Mouse (Mus musculus): ENCODE data around the gene Slc26a6.

Slc26a6 gene

DNA sequence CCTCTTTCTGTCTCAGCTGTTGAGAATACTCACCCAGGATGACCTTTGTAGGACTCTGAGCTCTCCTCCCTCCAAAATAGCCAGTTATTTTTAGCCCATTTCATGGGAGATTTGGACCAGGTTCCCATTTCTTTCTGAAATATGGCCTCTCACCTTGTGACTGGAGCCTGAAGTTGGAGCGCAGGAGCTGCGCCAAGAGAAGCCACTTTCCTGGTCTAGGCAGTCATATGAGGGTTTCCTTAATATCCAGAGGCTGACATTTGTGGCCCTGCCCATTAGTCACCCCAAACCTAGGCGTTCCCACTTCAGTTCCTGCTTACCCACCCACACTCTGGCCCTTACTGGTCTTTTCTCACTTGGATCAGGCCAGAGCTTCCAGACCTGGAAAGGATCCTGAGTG lies at the start of gene Slc26a6:
Gene Slc26a6 (plus strand): TSS at position 308 of the 400 bp plus-strand sequence.
- no peak for DNase-seq (ENCODE audit: extremely low read depth, insufficient read length, low spot score)

DNA sequence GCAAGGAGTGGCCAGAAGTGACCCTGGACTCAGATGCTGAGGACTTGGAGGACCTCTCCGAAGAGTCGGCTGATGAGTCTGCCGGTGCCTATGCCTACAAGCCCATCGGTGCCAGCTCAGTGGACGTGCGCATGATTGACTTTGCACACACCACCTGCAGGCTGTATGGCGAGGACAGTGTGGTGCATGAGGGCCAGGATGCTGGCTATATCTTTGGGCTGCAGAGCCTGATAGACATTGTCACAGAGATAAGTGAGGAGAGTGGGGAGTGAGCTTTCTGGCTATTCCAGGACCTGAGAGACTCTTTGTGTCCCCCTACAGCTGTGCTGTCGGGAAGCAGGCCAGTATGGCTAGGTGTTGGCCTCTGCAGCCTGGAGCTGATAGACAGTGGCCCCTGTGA lies 47.3 kb upstream of the Slc26a6 start:
- DNase-seq (ENCODE audit: extremely low read depth, insufficient read length, low spot score), result no peak

DNA sequence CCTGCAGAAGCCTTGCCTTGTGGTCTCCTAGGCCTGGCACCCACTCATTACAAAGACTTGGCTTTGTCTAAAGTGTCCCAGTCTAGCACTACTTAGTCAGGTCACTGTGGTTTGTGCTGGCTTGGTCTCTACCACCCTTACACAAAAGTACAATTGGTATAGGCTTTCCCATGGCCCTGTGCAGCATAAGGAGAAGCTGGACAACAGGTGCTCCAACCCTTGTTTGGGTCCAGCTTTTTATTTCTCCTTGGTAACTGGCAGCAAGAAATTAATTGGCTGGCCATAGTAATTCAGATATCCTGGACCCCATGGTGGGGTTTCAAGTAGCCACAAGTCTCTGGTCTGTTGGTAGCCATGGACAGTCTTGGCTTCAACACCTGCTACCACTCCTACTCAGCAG lies 46.7 kb upstream of the Slc26a6 start:
- DNase-seq (ENCODE audit: extremely low read depth, insufficient read length, low spot score), result no peak

DNA sequence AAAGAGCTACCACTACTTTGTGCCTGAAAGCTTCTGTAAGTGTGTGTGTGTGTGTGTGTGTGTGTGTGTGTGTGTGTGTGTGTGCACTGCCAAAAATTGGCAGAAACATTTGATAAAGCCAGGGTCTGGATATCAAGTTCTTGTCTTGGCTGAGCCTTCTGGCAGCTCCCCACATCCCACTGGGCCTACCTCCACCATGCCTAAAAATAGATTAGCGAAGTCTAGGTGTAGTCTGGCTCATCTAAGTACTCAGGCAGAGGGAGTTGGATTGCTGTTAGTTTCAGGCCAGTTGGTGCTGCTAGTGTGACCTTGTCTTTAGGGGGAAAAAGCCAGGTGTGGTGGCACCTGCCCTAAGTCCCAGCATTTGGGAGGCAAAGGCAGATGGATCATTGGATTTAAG lies 46.3 kb upstream of the Slc26a6 start:
- DNase-seq (ENCODE audit: extremely low read depth, insufficient read length, low spot score), result no peak

DNA sequence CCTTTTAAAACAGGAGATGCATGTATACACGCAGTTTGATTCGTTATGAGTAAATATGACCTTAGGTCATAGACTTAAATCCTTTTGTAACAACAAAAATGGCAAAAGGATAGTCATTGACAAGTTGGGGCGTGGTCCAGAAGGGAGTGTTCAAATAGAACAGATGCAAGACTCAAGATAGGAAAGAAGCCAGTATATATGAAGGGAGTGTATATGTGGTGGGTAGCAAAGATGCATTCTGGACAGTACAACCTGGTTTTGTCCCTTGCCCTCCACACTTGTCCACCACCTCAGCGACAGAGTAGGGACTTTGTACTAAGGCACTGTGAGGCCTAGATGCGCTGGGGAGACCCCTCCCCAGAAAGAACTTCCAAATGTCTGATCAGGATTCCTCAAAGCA lies 45.4 kb upstream of the Slc26a6 start:
- DNase-seq (ENCODE audit: extremely low read depth, insufficient read length, low spot score), result no peak

DNA sequence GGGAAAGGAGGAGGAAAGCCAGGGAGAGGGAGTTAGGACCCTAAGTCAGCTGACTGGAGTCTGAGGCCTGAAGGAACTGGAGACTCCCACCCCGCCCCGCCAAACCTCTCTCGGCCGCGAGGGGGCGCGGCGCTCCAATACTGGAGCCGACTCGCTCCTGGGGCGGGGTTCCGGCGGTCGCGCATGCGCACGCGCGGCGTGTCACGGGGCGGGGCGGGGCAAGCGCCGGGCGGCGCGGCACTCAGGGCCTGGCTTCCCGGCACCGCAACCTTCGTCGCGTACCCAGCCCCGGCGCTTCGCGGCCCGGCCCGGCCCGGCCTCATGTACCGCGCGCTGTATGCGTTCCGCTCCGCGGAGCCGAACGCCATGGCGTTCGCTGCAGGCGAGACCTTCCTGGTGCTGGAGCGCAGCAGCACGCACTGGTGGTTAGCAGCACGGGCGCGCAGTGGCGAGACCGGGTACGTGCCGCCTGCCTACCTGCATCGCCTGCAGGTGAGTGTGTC lies 44.9 kb upstream of the Slc26a6 start, which contains the start of gene Nckipsd:
Gene Nckipsd (plus strand): TSS at position 206 of the 503 bp plus-strand sequence.
- DNase-seq (ENCODE audit: extremely low read depth, insufficient read length, low spot score), result peak; percentile 90

DNA sequence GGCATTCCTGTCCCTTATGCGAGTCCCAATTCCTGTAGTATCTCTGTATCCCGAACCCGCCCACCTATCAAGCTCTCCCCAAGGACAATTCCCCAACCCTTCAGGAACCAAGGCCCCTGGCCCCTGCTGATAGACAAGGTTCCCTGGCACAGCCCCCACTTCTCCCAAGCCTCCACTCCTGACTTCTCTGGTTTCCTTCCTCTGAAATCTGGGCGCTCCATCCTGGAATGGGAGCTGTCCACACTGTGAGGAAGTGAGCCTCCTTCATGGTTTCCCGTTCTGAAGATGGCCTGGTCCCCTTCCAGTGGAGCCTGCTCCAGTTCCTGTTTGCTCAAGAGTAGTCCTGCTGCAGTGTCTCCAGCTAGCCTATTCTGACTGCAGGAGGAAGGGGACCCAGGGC lies 43.9 kb upstream of the Slc26a6 start:
- no peak for DNase-seq (ENCODE audit: extremely low read depth, insufficient read length, low spot score)

DNA sequence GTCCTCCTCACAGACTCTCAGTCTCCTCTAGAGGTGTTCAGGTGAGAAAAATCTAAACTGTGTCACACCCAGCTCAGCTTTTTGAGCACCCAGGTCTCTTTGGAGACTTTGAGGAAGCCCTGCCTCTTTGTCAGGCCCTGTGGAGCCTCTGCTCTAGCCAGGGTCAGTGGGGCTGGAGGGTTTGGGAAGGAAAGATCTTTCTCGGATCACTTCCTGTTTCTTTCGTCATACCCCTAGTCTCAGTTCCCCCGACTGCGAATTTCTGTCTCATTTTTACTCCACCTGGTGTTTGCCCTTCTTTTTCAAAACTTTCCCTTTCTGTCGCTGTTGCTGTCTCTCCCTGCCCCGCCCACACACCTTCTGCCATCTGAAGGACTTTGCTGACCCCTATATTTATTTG lies 43.4 kb upstream of the Slc26a6 start:
- DNase-seq (ENCODE audit: extremely low read depth, insufficient read length, low spot score), result no peak

DNA sequence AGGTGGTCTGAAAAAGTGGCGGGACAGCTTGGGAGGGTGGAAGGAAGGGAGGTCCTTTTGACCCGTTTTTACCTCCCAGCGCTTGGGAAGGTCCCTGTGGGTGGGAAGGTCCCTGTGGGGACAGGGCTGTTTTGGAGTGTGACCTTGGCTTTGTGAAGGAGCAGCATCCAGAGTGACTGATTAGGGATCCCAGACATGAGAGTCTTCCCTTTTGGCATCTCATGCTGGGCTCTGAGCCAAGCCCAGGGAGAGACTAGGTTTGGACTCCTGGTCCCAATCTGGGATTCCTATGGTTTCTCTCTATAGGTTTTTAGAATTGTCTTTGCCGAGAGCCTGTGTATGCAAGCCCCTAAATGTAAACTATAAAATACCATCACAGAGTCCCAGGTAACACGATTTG lies 42.6 kb upstream of the Slc26a6 start:
- DNase-seq (ENCODE audit: extremely low read depth, insufficient read length, low spot score), result no peak

DNA sequence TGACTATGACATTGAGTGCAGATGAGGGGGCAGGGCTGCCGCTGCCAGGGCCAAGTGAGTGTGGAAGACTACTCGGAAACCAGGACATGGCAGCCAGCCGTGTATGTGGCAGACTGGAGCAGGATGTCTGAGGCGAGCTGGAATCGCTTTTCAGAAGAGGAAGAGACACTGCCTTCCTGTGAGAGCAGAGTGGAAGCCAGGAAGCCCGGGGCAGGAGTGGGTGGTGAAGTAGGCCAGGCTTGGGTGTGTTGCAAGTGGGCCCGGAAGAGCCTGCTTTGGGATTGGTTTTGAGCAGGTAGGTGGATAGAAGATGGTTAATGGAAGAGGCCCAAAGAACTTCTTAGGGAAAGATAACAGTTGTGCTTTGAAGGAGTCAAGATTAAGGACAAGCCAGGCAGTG lies 37.5 kb upstream of the Slc26a6 start:
- DNase-seq (ENCODE audit: extremely low read depth, insufficient read length, low spot score), result no peak

DNA sequence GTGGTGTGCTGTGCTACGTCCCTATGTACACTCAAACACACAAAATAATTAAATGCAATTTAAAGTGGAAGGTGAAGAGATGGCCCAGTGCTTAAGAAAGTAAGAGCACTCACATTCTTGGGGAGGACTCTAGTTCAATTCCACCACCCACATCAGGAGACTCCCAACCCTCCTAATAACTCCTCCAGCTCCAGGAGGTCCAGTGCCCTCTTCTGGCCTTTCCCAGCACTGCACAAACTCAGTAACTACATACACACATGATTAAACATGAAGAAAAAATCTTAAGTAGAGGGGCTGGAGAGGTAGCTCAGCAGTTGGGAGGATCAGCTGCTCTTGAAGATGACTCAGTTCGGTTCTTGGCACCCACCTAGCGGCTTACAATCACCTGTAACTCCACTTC lies 33.6 kb upstream of the Slc26a6 start:
- DNase-seq (ENCODE audit: extremely low read depth, insufficient read length, low spot score), result no peak

DNA sequence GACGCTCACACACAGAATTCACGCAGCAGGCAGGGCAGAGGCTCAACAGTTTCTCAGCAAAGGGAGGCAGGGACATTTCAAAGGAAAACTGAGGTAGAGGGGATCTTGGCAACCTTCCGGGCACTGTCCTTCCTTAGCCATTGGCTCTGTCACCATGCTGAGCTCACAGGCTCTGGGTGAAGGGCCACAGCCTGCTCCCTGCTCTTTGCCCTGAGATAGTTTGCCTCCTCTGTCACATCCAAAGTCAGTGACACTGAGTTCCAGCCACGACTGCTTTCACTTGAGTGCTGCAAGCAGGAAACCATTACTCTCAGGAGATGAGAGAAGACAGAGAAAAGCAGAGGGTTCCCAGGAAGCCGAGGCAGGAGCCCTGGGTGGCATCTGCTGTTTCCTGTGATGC lies 33.0 kb upstream of the Slc26a6 start:
- no peak for DNase-seq (ENCODE audit: extremely low read depth, insufficient read length, low spot score)

DNA sequence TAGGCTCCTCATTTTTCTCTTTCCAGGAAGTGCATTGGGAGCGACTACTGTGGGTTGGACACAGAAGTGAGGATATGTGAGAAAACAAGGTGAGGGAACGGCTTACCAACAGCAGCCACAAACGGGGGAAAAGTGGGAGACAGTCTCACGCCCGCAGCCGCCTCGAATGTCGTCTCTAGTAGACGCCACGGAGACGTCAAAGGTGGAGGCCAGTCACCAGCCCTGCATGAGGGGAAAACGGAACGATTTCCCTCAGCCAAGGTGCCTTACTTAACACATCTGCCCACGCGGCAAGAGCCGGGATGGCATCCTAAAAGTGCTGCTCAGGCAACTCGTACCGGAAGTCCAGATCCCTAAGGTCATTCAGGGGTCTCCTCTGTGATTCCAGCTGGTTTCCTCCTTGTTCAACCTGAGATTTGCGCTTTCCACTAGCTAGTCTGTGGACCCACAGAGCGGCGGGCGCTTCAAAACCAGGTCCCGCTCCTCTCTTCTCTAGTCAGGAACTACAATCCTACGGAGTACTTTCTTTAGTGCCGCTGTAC lies 28.9 kb upstream of the Slc26a6 start:
- no peak for DNase-seq (ENCODE audit: extremely low read depth, insufficient read length, low spot score)

DNA sequence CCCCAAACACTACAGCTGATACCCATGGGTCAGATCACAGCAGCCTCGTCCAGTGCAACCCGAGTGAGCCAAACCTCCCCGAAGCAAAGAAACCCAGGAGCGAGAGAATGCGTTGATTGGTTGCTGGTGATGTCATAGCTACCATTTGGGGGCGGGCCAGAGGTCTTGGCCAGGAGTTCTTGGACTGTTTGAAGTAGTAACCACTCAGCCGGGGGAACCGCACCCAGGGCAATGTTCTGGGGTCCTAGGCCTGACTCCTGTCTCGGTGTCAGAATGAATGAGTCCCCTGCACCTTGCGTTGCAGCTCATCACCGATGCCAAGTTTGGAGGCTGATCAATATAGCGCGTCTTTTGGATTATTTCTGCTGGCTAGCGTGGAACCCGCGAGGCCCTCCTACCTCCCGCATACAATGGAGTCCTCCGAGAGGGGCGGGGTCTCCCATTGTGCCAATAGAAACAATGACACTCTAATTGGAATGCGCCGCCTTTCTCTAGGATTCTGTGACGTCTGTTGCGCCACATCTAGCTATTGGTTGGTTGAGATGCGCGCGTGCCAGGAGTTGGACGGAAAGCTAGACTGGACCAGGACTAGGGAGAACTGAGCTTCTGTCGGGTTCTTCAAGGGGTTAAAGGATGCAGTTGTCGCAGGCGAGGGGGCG lies 28.2 kb upstream of the Slc26a6 start:
- DNase-seq (ENCODE audit: extremely low read depth, insufficient read length, low spot score), result no peak

DNA sequence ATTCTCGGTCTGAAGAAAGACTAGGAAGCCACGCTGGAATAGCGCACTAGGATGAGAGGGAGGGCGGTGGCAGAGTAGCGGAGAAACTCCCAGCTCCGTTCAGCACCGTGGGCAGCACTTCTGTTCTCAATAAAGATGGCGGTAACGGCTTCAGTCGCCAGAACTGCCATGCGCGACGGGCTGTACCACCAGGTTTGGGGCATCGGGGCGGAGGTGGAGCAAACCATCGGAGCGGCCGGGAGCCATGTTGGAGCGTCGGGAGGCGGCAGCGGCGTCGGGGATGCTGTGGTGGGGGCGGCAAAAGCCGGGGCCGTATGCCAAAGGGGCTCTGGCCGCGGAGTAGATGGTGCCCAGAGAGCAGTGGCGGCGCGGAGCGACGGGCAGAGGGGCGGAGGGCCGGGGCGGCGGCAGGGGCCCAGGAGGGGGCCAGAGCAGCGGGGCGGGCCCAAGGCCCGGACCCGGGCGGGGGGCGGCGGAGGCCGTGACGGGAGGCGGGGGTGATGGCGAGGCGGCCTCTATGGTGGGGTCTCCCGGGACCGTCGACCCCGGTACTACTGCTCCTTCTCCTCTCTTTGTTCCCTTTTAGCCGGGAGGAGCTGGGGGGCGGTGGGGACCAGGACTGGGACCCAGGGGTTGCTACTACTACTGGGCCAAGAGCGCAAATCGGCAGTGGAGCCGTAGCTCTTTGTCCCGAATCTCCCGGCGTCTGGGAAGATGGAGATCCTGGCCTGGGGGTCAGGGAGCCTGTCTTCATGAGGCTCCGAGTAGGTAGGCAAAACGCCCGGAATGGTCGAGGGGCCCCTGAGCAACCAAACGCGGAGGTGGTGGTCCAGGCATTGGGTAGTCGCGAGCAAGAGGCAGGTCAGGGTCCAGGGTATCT lies 27.0 kb upstream of the Slc26a6 start, which contains the start of gene Celsr3:
Gene Celsr3 (plus strand): TSS at position 501 of the 880 bp plus-strand sequence.
- no peak for DNase-seq (ENCODE audit: extremely low read depth, insufficient read length, low spot score)

DNA sequence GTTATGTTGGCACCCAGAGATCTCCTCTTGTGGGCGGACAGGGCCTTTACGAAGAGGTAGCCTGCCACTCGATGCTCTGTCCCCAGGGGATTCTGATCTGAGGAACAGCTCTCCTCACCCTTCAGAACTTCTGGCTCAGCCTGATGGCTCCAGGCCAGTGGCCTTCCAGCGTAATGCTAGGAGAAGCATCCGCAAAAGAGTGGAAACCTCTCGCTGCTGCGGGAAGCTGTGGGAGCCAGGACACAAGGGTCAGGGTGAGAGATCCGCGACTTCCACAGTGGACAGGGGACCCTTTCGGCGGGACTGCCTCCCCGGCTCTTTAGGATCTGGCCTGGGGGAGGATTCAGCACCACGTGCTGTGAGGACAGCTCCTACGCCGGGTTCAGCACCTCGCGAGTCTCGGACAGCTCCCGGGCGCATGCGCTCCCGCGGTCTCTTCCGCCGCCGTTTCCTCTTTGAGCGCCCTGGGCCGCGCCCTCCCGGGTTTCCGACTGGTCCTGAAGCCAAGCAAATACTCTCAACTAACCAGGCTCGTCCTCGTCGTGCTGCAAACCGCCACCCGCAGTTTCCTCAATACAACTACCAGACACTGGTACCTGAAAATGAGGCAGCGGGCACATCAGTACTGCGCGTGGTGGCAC lies 26.3 kb upstream of the Slc26a6 start:
- DNase-seq (ENCODE audit: extremely low read depth, insufficient read length, low spot score), result no peak

DNA sequence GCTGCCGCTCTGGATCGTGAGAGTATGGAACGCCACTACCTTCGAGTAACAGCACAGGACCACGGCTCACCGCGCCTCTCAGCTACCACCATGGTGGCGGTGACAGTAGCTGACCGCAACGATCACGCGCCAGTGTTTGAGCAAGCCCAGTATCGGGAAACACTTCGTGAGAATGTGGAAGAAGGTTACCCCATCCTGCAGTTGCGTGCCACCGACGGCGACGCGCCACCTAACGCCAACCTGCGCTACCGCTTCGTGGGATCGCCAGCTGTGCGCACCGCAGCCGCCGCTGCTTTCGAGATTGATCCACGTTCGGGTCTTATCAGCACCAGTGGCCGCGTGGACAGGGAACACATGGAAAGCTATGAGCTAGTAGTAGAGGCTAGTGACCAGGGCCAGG lies 25.6 kb upstream of the Slc26a6 start:
- no peak for DNase-seq (ENCODE audit: extremely low read depth, insufficient read length, low spot score)

DNA sequence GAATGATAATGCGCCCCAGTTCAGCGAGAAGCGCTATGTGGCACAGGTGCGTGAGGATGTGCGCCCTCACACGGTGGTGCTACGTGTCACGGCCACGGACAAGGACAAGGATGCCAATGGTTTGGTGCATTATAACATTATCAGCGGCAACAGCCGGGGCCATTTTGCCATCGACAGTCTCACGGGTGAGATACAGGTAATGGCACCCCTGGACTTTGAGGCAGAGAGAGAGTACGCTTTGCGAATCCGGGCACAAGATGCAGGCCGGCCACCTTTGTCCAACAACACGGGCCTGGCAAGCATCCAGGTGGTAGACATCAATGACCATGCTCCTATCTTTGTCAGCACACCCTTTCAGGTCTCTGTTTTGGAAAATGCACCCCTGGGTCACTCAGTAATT lies 25.2 kb upstream of the Slc26a6 start:
- no peak for DNase-seq (ENCODE audit: extremely low read depth, insufficient read length, low spot score)

DNA sequence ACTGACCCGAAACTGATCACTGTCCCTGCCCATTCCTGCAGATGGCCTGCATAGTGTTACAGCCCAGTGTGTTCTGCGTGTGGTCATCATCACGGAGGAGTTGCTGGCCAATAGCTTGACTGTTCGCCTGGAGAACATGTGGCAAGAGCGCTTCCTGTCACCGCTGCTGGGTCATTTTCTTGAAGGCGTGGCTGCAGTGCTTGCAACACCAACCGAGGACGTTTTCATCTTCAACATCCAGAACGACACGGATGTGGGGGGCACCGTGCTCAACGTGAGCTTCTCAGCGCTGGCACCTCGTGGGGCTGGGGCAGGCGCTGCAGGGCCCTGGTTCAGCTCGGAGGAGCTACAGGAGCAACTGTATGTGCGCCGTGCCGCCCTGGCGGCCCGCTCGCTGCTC lies 21.4 kb upstream of the Slc26a6 start:
- DNase-seq (ENCODE audit: extremely low read depth, insufficient read length, low spot score), result no peak

DNA sequence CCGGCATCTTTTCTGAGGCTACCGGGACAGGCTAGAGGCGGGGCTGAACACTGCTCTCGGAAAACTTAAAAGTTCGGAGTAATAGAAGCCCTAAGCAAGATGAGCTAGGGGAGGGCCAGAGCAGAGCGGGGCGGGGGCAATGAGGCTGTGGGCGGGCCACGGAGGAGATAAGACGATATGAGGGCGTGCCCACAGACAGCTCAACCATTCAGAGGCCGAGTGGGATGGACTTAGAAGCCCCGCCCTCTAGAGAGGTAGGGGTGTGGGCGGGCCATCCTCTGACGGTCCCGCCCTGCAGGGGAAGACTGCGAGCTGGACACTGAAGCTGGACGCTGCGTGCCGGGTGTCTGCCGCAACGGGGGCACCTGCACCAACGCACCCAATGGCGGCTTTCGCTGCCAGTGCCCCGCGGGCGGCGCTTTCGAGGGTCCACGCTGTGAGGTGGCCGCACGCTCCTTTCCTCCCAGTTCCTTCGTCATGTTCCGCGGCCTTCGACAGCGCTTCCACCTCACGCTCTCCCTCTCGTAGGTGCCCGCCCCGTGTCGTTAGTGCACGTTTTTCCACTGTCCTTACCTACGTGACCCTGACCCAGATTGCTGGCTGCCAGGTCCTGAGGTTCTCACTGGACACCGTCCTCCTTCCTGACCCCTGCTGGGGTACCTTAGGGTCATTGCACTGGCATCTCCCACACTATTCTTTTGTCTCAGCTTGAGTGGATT lies 20.5 kb upstream of the Slc26a6 start:
- no peak for DNase-seq (ENCODE audit: extremely low read depth, insufficient read length, low spot score)

Data from 3134 (cell line).